8 mouse cellular contexts compared by ENCODE assay signal in genomic region chr7:68021741-68022140, GRCm38 (mm10).
DNase-seq lines count a peak whose midpoint lies in the region; ATAC-seq and TF ChIP-seq lines count a peak whose summit lies in the region.

No protein-coding gene starts in this region.

- H3K4me2 ChIP-seq in intestine, postnatal 0 days (replicated peaks; ENCODE audit: low read depth), result no peak overlapping the region
- H3K4me2 ChIP-seq in midbrain, embryonic 16.5 days (ENCODE audit: low read length), result no peak overlapping the region

- peak; percentile 63 for ATAC-seq in intestine, postnatal 0 days
- no peak for ATAC-seq in midbrain, embryonic 16.5 days

- H3K36me3 ChIP-seq in intestine, postnatal 0 days (ENCODE audit: control insufficient read depth, insufficient read depth), result no peaks in the 10 kb centered on the region
- peaks cover 25% of the 10 kb centered on the region for H3K36me3 ChIP-seq in midbrain, embryonic 10.5 days
- H3K36me3 ChIP-seq in midbrain, embryonic 16.5 days (ENCODE audit: control insufficient read depth, insufficient read depth, low read length), result no peaks in the 10 kb centered on the region

- no peak for TF ChIP-seq CTCF in intestine, postnatal 0 days (IDR thresholded peaks at IDR 0.05; ENCODE audit: low read depth)
- no peak for TF ChIP-seq CTCF in cerebellum, adult 2 months (IDR thresholded peaks at IDR 0.05; ENCODE audit: borderline replicate concordance, insufficient read depth, low read depth, low read length)

- no peak overlapping the region for H3K27ac ChIP-seq in intestine, postnatal 0 days (ENCODE audit: low read depth, low read length)
- H3K27ac ChIP-seq in midbrain, embryonic 10.5 days (replicated peaks), result no peak overlapping the region; the same call in 1 of the 2 replicates
- no peak overlapping the region for H3K27ac ChIP-seq in cerebellum, adult 2 months (ENCODE audit: insufficient read depth, low read length)
- no peak overlapping the region for H3K27ac ChIP-seq in midbrain, embryonic 16.5 days (ENCODE audit: low read length)

- H3K4me1 ChIP-seq in intestine, postnatal 0 days (replicated peaks; ENCODE audit: control insufficient read depth, insufficient read depth, low read length), result no peaks in the 10 kb centered on the region
- peaks cover 56% of the 10 kb centered on the region for H3K4me1 ChIP-seq in midbrain, embryonic 10.5 days
- H3K4me1 ChIP-seq in cerebellum, adult 2 months (ENCODE audit: control insufficient read depth, insufficient read depth, low read length), result no peaks in the 10 kb centered on the region
- H3K4me1 ChIP-seq in midbrain, embryonic 16.5 days (ENCODE audit: control insufficient read depth, insufficient read depth, low read length), result peaks cover 11% of the 10 kb centered on the region; the same call in 1 of the 2 replicates

- H3K27me3 ChIP-seq in intestine, postnatal 0 days (replicated peaks; ENCODE audit: control insufficient read depth, insufficient read depth, low read length), result no peaks in the 10 kb centered on the region
- H3K27me3 ChIP-seq in midbrain, embryonic 10.5 days (ENCODE audit: low read depth, poor library complexity, severe bottlenecking), result no peaks in the 10 kb centered on the region
- no peaks in the 10 kb centered on the region for H3K27me3 ChIP-seq in cerebellum, adult 2 months (ENCODE audit: control insufficient read depth, insufficient read depth, low read length)
- H3K27me3 ChIP-seq in midbrain, embryonic 16.5 days (ENCODE audit: control insufficient read depth, insufficient read depth, low read depth, low read length), result no peaks in the 10 kb centered on the region

- peak; percentile 93 for DNase-seq in adrenal gland, adult 2 months
- DNase-seq in gastrocnemius, postnatal 10 days, result peak; percentile 22
- DNase-seq in mesoderm, embryonic 11.5 days (ENCODE audit: low read depth, low spot score), result peak; percentile 39
- no peak for DNase-seq in midbrain, embryonic 10.5 days (ENCODE audit: low spot score)
- DNase-seq in layer of hippocampus, postnatal 14 days (ENCODE audit: low spot score in 2 of 2), result no peak
- no peak for DNase-seq in cerebellum, adult 2 months

- H3K9me3 ChIP-seq in intestine, postnatal 0 days (ENCODE audit: control insufficient read depth), result no peaks in the 10 kb centered on the region
- H3K9me3 ChIP-seq in midbrain, embryonic 10.5 days (replicated peaks), result no peaks in the 10 kb centered on the region
- no peaks in the 10 kb centered on the region for H3K9me3 ChIP-seq in midbrain, embryonic 16.5 days (replicated peaks; ENCODE audit: control insufficient read depth, low read length, poor library complexity, severe bottlenecking)

- no peak overlapping the region for H3K4me3 ChIP-seq in intestine, postnatal 0 days (ENCODE audit: low read depth, low read length)
- no peak overlapping the region for H3K4me3 ChIP-seq in midbrain, embryonic 10.5 days
- no peak overlapping the region for H3K4me3 ChIP-seq in cerebellum, adult 2 months (replicated peaks; ENCODE audit: insufficient read depth, low read depth, low read length)
- no peak overlapping the region for H3K4me3 ChIP-seq in midbrain, embryonic 16.5 days (ENCODE audit: low read depth, low read length)

- TF ChIP-seq POLR2A in cerebellum, adult 2 months (IDR thresholded peaks at IDR 0.05; ENCODE audit: borderline replicate concordance, insufficient read depth, low read length), result no peak

- H3K9ac ChIP-seq in intestine, postnatal 0 days (ENCODE audit: low read depth, low read length), result no peak overlapping the region
- no peak overlapping the region for H3K9ac ChIP-seq in midbrain, embryonic 16.5 days (ENCODE audit: low read depth, low read length)

- WGBS in intestine, postnatal 0 days, result 21% methylated on average over 2 of the region's 2 CpGs
- 79% methylated on average over 2 of the region's 2 CpGs for whole genome bisulfite sequencing in midbrain, embryonic 10.5 days
- WGBS in cerebellum, adult 2 months, result 65% methylated on average over 2 of the region's 2 CpGs
- WGBS in midbrain, embryonic 16.5 days, result 83% methylated on average over 2 of the region's 2 CpGs

Comparison
In these comparisons a context has a peak if more than half of its experiments do, and no peak if none do; other contexts are left out.
1. DNase-seq: peak in adrenal gland, adult 2 months (single experiment), gastrocnemius, postnatal 10 days (single experiment) and mesoderm, embryonic 11.5 days (single experiment); none in midbrain, embryonic 10.5 days (single experiment), layer of hippocampus, postnatal 14 days (0 of 2) and cerebellum, adult 2 months (0 of 2).